Mouse (Mus musculus) CD4-positive helper T cell, adult 2 months (primary cell): ENCODE measurements around the gene Nrip1.

ENCODE experiments used
- DNase-seq: peaks from one replicate; pipeline ENCODE4 v3.0.0-alpha.2; 2012; ENCODE audit warnings: low read depth, missing footprints, low spot score

Nrip1 gene

DNA sequence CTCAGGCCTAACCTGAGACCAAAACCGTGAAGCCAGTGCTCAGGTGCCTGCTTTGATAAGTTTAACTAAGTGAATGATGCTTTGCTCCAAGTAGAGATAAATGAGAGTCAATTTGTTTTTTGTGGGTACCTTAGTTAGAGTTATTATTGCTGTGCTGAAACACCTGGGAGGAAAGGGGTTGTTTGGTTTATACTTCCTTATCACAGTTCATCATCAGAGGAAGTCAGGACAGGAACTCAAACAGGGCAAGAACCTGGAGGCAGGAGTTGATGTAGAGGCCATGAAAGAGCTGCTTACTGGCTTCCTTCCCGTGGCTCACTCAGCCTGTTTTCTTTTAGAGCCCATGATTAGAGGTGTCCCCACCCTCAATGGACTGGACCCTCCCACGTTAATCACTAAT, 89.8 kb downstream of the Nrip1 start:
- DNase-seq, result peak; percentile 53

DNA sequence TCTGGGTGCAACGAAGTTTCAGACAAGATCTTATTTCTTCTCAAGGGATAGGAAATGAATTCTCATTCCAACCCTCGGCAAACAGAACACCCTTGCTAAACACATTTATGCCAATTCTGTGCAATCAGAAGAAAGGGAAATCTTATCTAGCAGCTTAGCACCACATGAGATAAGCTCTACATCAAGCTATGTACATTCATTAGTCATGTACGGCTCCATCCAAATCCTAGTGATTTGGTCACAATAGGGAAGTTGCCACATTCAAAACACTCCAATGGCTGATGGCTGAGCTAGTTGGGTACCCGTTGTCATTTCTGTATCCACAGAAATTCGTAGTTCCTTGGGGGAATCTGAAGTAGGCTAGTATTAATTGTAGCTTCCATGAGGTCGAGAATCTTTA, 91.8 kb downstream of the Nrip1 start:
- DNase-seq, result no peak

DNA sequence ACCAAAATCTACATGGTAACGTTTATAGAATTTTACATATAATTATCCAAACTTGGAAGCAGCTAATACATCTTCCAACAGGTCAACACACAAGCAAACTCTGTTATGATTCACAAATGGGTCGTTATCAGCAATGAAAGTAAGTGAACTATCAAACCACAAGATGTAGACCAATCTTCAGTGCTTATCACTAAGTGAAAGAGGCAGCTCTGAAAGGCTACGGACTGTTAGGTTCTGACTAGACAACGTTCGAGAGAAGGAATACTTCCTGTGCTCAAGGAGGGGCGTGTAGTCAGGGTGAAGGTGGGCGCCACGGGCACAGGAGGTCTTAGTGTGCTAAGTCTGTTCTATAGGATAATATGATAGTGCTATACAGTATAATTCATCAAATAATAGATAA, 93.3 kb downstream of the Nrip1 start:
- no peak for DNase-seq

DNA sequence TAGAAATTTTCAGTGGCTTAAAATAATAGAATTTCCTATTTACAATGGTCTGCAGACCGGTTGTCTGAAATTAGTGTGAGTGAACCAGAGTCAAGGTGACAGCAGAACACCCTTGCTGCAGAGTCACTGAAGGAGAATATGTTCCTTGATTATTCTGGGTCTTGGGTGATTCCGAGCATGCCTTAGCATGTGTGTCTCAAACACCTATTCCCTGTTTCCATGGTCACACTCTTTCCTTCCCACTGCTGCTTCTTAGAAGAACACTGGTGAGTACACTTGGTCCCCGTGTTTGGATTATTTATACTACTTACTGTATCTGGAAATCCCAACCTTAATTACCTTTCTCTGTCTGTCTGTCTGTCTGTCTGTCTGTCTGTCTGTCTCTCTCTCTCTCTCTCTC, 97.4 kb downstream of the Nrip1 start:
- DNase-seq, result no peak

DNA sequence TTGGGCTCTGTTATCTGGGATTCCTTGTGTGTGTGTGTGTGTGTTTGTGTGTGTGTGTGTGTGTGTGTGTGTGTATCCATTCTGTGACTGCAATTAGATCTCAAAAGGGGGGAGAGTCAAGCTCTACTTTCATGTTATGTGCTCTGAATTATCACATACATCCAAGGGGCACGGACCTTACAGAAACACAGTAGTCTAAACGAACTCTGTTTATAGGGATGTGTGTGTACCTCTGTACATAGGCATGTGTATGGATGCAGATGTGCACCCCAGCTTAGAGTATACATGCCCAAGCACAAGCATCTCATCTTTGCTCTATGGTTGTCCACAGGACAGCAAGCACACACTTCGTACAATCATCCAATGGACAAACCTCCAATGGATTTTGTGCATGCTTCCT, 98.0 kb downstream of the Nrip1 start:
- no peak for DNase-seq

- no peak for DNase-seq
Observed at GRCm38 (mm10) chr16:76275166-76275565, 98.5 kb downstream of the Nrip1 start.

GRCm38 (mm10) chr16:76266635-76267268, 106.9 kb downstream of the Nrip1 start:
- no peak for DNase-seq

DNA sequence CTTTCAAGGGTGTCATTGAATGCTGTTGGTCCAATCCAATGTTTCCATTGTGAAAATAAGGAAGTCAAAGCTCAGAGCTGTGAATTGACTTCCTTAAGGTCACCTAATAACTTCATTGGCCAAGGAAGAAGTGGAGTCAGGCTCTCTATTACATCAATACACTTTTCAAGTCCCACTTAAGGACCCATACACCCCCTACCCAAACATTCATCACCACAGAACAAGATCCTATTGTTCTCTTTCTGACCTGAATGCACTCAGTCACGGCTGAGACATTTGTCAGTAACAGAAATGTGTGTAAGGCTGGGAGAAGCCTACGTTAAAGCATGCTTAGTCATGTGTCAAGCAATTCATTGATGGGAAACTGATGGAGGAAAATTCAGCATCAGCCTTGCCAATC, 107.8 kb downstream of the Nrip1 start:
- DNase-seq, result no peak

DNA sequence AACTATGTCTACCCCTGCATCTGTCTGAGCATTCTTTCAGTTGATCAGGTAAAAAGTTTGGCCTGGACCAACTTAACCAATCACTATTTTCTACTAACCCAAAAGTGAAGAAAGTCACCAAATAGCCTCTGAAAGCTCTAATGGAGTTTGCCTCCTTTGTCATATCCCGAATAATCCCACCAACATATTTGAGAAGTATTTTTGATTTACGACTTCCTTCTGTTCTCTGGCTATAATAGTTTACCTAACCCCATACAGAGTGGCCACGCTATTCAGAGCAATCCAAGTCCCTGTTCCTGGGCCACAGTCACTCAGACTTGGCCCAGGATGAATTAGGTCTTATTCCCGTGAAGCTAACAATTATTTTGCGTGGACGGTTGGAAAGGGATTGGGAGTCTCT, 108.3 kb downstream of the Nrip1 start:
- DNase-seq, result no peak

DNA sequence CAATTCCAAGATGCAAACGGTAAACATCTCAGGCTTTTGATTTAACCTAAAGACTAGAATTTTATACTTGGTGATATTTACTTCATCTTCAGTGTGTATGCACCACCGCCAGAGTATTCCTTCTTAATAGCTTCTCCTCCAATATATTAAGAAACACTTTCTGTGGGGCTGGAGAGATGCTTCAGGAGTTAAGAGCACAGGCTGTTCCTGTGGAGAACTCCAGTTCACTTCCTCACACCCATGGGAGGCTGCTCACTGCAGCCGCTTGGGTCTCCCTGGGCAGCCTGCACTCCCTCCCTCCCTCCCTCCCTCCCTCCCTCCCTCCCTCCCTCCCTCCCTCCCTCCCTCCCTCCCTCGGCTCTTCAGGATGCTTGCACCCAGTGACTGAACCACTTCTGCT, 110.2 kb downstream of the Nrip1 start:
- DNase-seq, result no peak

GRCm38 (mm10) chr16:76260296-76260695, 113.3 kb downstream of the Nrip1 start:
- DNase-seq, result no peak

DNA sequence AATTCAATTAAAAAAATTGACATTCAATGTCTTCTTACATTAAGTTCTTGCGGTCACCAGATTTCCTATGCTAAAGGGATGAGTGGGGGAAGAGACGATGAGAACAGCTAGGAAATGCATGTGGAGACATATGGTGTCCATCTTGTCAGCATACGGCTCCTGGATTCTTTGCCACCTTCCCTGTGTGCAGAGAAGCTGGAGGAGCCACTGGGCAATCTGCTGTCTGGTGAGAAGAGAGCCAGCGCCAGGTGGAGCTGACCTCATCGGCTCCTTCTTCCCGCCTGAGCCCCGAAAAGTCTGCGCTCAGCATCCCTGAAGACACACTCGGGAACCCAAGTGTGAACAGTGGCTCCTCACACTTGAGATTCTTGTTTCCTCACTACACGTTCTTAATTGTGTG, 121.8 kb downstream of the Nrip1 start:
- no peak for DNase-seq

GRCm38 (mm10) chr16:76249345-76250091, 124.1 kb downstream of the Nrip1 start:
- DNase-seq, result peak; percentile 72

- DNase-seq, result no peak
Observed at GRCm38 (mm10) chr16:76242850-76243249, 130.8 kb downstream of the Nrip1 start.

GRCm38 (mm10) chr16:76241266-76241665, 132.4 kb downstream of the Nrip1 start:
- no peak for DNase-seq

DNA sequence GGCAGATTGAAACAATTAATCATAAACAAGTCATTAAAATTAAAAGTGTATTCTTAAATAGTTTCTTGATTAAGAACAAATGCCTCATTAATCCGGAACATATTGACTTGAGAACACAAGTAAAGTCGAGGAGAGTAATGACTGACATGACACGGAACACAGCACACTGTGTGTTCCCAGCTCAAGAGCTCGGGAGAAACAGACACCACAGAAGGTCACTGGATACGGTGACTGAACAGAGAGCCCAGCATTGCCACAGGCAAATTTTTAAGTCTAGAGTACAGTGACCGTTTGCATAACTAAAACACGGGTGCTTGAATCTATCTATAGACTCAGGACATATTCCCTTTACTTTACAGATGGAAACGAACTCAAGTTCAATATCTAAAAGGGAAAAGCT, 134.3 kb downstream of the Nrip1 start:
- DNase-seq, result no peak

- DNase-seq, result no peak
Observed at GRCm38 (mm10) chr16:76238784-76239183, 134.8 kb downstream of the Nrip1 start.
